ENCODE assay signal across 10 mouse cellular contexts in genomic region chr16:43965781-43966389, GRCm38 (mm10). TPM values are rescaled to one million over a fixed set of nuclear protein-coding genes. Genes with fewer than 3 reads are reported as not detected.
A peak's percentile ranks its signal among the peaks of the same experiment; 100 is the strongest.
DNase-seq lines count a peak whose midpoint lies in the region; ATAC-seq and TF ChIP-seq lines count a peak whose summit lies in the region.
"Had no signal": no experiment of that assay in that cellular context is flagged by ENCODE, and none has a peak within 500 bp of the region (broad histone marks: within the 10 kb centered on the region; RNA-seq: fewer than 3 reads in every experiment).

No protein-coding gene starts in this region.

- no peaks in the 10 kb centered on the region for H3K4me1 ChIP-seq in lung, embryonic 14.5 days (ENCODE audit: insufficient read depth)
- H3K4me1 ChIP-seq in lung, adult 2 months (ENCODE audit: control insufficient read depth, insufficient read depth, low read length) = no peaks in the 10 kb centered on the region
- no peaks in the 10 kb centered on the region; the same call in 1 of the 2 replicates for H3K4me1 ChIP-seq in hindbrain, embryonic 10.5 days (replicated peaks)
- H3K4me1 ChIP-seq: intestine, embryonic 15.5 days had no signal

- DNase-seq in cerebellum, adult 9-10 months = peak; percentile 9
- no peak for DNase-seq in cerebellum, adult 11 months
- DNase-seq in lung, embryonic 14.5 days = peak; percentile 33
- DNase-seq in lung, adult 2 months = no peak
- no peak for DNase-seq in hindbrain, embryonic 10.5 days (ENCODE audit: low spot score)
- no peak for DNase-seq in gastrocnemius, adult 18-20 months (ENCODE audit: low spot score)
- no peak for DNase-seq in frontal cortex, postnatal 10 days (ENCODE audit: low spot score in 2 of 2)

- no peak for TF ChIP-seq POLR2A in lung, adult 2 months (IDR thresholded peaks at IDR 0.05; ENCODE audit: borderline replicate concordance, extremely low read depth, low read depth, low read length)
- TF ChIP-seq POLR2A in myocyte (IDR thresholded peaks at IDR 0.05; ENCODE audit: insufficient read length, low read depth) = no peak

- no peak overlapping the region for H3K4me2 ChIP-seq in lung, embryonic 14.5 days
- no peak overlapping the region for H3K4me2 ChIP-seq in myocyte (ENCODE audit: low read depth)
- H3K4me2 ChIP-seq: intestine, embryonic 15.5 days had no signal

- TF ChIP-seq CTCF in lung, embryonic 14.5 days (IDR thresholded peaks at IDR 0.05; ENCODE audit: low read depth) = no peak
- no peak for TF ChIP-seq CTCF in lung, adult 2 months (IDR thresholded peaks at IDR 0.05; ENCODE audit: insufficient read depth, low read length)

- H3K79me2 ChIP-seq in myocyte (ENCODE audit: control insufficient read depth, insufficient read depth) = no peaks in the 10 kb centered on the region

- no peak for ATAC-seq in lung, embryonic 14.5 days (ENCODE audit: insufficient read depth)
- ATAC-seq: intestine, embryonic 15.5 days had no signal

- H3ac ChIP-seq in myocyte (ENCODE audit: control insufficient read depth, insufficient read length) = no peak overlapping the region

- H3K36me3 ChIP-seq in lung, embryonic 14.5 days (ENCODE audit: insufficient read depth) = 0 out of 2 replicates have a peak, but pooled peaks cover 4% of the 10 kb centered on the region
- H3K36me3 ChIP-seq in hindbrain, embryonic 10.5 days = peaks cover 4% of the 10 kb centered on the region; the same call in 1 of the 2 replicates
- H3K36me3 ChIP-seq in myocyte (ENCODE audit: control insufficient read depth, insufficient read depth) = no peaks in the 10 kb centered on the region
- H3K36me3 ChIP-seq: intestine, embryonic 15.5 days had no signal

- no peak overlapping the region for H3K9ac ChIP-seq in lung, embryonic 14.5 days
- H3K9ac ChIP-seq: intestine, embryonic 15.5 days; liver, embryonic 14.5 days had no signal

- H3K9me3 ChIP-seq in lung, embryonic 14.5 days (ENCODE audit: low read depth, low read length) = no peaks in the 10 kb centered on the region
- H3K9me3 ChIP-seq in hindbrain, embryonic 10.5 days = no peaks in the 10 kb centered on the region
- H3K9me3 ChIP-seq: intestine, embryonic 15.5 days had no signal

- 87% methylated on average over 13 of the region's 13 CpGs for WGBS in lung, embryonic 14.5 days
- WGBS in lung, adult 2 months = 71% methylated on average over 13 of the region's 13 CpGs
- WGBS in hindbrain, embryonic 10.5 days = 86% methylated on average over 13 of the region's 13 CpGs

- no peaks in the 10 kb centered on the region for H3K27me3 ChIP-seq in lung, embryonic 14.5 days (ENCODE audit: insufficient read depth, low read length)
- H3K27me3 ChIP-seq in hindbrain, embryonic 10.5 days (ENCODE audit: insufficient read depth, poor library complexity, severe bottlenecking) = no peaks in the 10 kb centered on the region
- H3K27me3 ChIP-seq in myocyte (ENCODE audit: control insufficient read depth, insufficient read depth, insufficient read length) = no peaks in the 10 kb centered on the region
- H3K27me3 ChIP-seq: intestine, embryonic 15.5 days had no signal

- no peak overlapping the region for H3K4me3 ChIP-seq in lung, embryonic 14.5 days (ENCODE audit: low read depth, low read length)
- no peak overlapping the region for H3K4me3 ChIP-seq in lung, adult 2 months (replicated peaks; ENCODE audit: extremely low read depth, low read depth, low read length)
- H3K4me3 ChIP-seq in hindbrain, embryonic 10.5 days = no peak overlapping the region
- no peak overlapping the region for H3K4me3 ChIP-seq in myocyte
- H3K4me3 ChIP-seq: intestine, embryonic 15.5 days had no signal

- H3K27ac ChIP-seq in lung, embryonic 14.5 days (ENCODE audit: low read depth) = no peak overlapping the region
- H3K27ac ChIP-seq in hindbrain, embryonic 10.5 days = 0 out of 2 replicates have a peak overlapping the region, but pooled peaks have one; percentile 16
- H3K27ac ChIP-seq: intestine, embryonic 15.5 days; liver, embryonic 14.5 days had no signal

TF ChIP-seq in myocyte, 11 proteins besides CTCF, POLR2A, EP300 and RAD21:
- no peak for TF ChIP-seq SRF (IDR thresholded peaks at IDR 0.05; ENCODE audit: control insufficient read depth, insufficient read length, low read depth)
- TF ChIP-seq CEBPB (IDR thresholded peaks at IDR 0.05; ENCODE audit: insufficient read depth, poor library complexity, severe bottlenecking) = peak; percentile 55; the same call in 1 of the 2 replicates

RNA-seq across cellular contexts. Expression of gene Zdhhc23, which starts 13.7 kb away (rescaled TPM):
- 2.1 TPM in 2 replicates for polyA plus RNA-seq in lung, embryonic 14.5 days (2014; fragmentation: Nextera tagmentation; extraction: Ambion mirVana)
- 1.6 and 2.3 TPM in 2 replicates for polyA plus RNA-seq in lung, adult 2 months (2012; rRNA removed)
- 0.25 and 0.32 TPM in 2 replicates for polyA plus RNA-seq in hindbrain, embryonic 10.5 days (2016; fragmentation: Nextera tagmentation; extraction: Ambion mirVana)
- polyA plus RNA-seq in myocyte (2012; fragmentation: generic; extraction: Trizol) = not detected
- 10 to 100 TPM in 1 of 2 experiments, 1 to 10 TPM in 1; 8.2 to 18.2 TPM for total RNA-seq in gastrocnemius, adult 18-20 months (2021)

RNA-seq across cellular contexts. Expression of gene Qtrt2, which starts 39.3 kb away (rescaled TPM):
- 39.5 and 43.0 TPM in 2 replicates for polyA plus RNA-seq in lung, embryonic 14.5 days (2014; fragmentation: Nextera tagmentation; extraction: Ambion mirVana)
- polyA plus RNA-seq in lung, adult 2 months (2012; rRNA removed) = 10.8 and 16.1 TPM in 2 replicates
- 25.1 and 31.5 TPM in 2 replicates for polyA plus RNA-seq in hindbrain, embryonic 10.5 days (2016; fragmentation: Nextera tagmentation; extraction: Ambion mirVana)
- polyA plus RNA-seq in myocyte (2012; fragmentation: generic; extraction: Trizol) = 9.5 TPM
- total RNA-seq in gastrocnemius, adult 18-20 months (2021) = 10 to 100 TPM in 1 of 2 experiments, 1 to 10 TPM in 1; 6.7 to 12.5 TPM

Comparison
In these comparisons a context has a peak if more than half of its experiments do, and no peak if none do; other contexts are left out.
1. DNase-seq: peak in cerebellum, adult 9-10 months (single experiment) and lung, embryonic 14.5 days (single experiment); none in cerebellum, adult 11 months (single experiment), lung, adult 2 months (single experiment), hindbrain, embryonic 10.5 days (single experiment), gastrocnemius, adult 18-20 months (single experiment) and frontal cortex, postnatal 10 days (0 of 2).